Mouse (Mus musculus) ES-E14 (cell line): ENCODE results near the gene Tpk1. TPM values are rescaled to one million over a fixed set of nuclear protein-coding genes. Genes with fewer than 3 reads are reported as not detected.

Experiments
- DNase-seq: peaks from one replicate; pipeline ENCODE4 v3.0.0-alpha.2; 2013; ENCODE audit warnings: low read depth, low spot score
- H3K27ac ChIP-seq: 2 replicates; pipeline ENCODE4 v1.5.1; 2012; ENCODE audit warnings: low read depth, mild to moderate bottlenecking, low read length, moderate library complexity, mixed read lengths; ENCODE audit not compliant: poor library complexity, insufficient read depth, severe bottlenecking
- H3K36me3 ChIP-seq: 2 replicates; pipeline ENCODE4 v1.6.1; 2012; ENCODE audit warnings: mild to moderate bottlenecking, low read length, moderate library complexity, mixed read lengths; ENCODE audit not compliant: control insufficient read depth, poor library complexity, insufficient read depth, severe bottlenecking
- H3K4me1 ChIP-seq, 2 experiments: fragments of 150-350 bp in 1 of 2; sonication (generic) in 1 of 2; 2 replicates each; pipeline ENCODE4 v1.6.1; 2012; ENCODE audit warnings: low read length in 2 of 2, mild to moderate bottlenecking in 1 of 2, mixed read lengths in 1 of 2; ENCODE audit not compliant: control insufficient read depth in 2 of 2, insufficient read depth in 2 of 2, poor library complexity in 1 of 2
- H3K4me3 ChIP-seq, 2 experiments: fragments of 150-350 bp in 1 of 2; sonication (generic) in 1 of 2; 2 replicates each; pipeline ENCODE4 v1.5.1; 2012; ENCODE audit warnings: low read length in 2 of 2, low read depth in 1 of 2, mild to moderate bottlenecking in 1 of 2, mixed read lengths in 1 of 2; ENCODE audit not compliant: insufficient read depth in 1 of 2, poor library complexity in 1 of 2, severe bottlenecking in 1 of 2
- H3K9ac ChIP-seq: 2 replicates; pipeline ENCODE4 v1.6.1; 2012; ENCODE audit warnings: low read depth, mild to moderate bottlenecking, low read length, mixed read lengths; ENCODE audit not compliant: poor library complexity, insufficient read depth, severe bottlenecking
- H3K9me3 ChIP-seq: fragments of 150-350 bp; sonication (generic); 2 replicates; pipeline ENCODE4 v1.6.1; 2012; ENCODE audit warnings: low read depth, mild to moderate bottlenecking, low read length; ENCODE audit not compliant: control insufficient read depth, insufficient read depth
- CHD2 ChIP-seq: IDR thresholded peaks from 2 replicates; pipeline ENCODE4 v1.6.1; 2014; ENCODE audit warnings: mild to moderate bottlenecking, low read depth, low read length, inconsistent platforms
- HCFC1 ChIP-seq: IDR thresholded peaks from 2 replicates; pipeline ENCODE4 v1.6.1; 2012; ENCODE audit warnings: low read length, inconsistent platforms, borderline replicate concordance; ENCODE audit not compliant: insufficient read depth
- MAFK ChIP-seq: IDR thresholded peaks from 2 replicates; pipeline ENCODE4 v1.6.1; 2014; ENCODE audit warnings: mild to moderate bottlenecking, low read depth, low read length, inconsistent platforms; ENCODE audit not compliant: insufficient read depth
- ZC3H11A ChIP-seq: IDR thresholded peaks from 2 replicates; pipeline ENCODE4 v1.6.1; 2012; ENCODE audit warnings: low read depth, mild to moderate bottlenecking, inconsistent platforms, low read length, borderline replicate concordance
- ZNF384 ChIP-seq: IDR thresholded peaks from 2 replicates; pipeline ENCODE4 v1.6.1; 2012; ENCODE audit warnings: low read depth, low read length, inconsistent platforms
- in situ Hi-C, 2 experiments: fragments of 600-800 bp; cut with MboI; formaldehyde crosslinking; loops; one replicate each; pipeline ENCODE4 v1.15.1; 2025; ENCODE audit warnings: low sequenced_read_pairs in 2 of 2, inconsistent platforms in 1 of 2; ENCODE audit not compliant: unreplicated experiment in 2 of 2
- total RNA-seq: library from RNA; depleted of rRNA; stranded (reverse); fragments of 300-350 nt; gene quantifications from 2 replicates; pipeline ENCODE4 v1.2.3, GENCODE M21; 2012

Gene Tpk1
- total RNA-seq, 1 experiment: 13.3 TPM

DNA sequence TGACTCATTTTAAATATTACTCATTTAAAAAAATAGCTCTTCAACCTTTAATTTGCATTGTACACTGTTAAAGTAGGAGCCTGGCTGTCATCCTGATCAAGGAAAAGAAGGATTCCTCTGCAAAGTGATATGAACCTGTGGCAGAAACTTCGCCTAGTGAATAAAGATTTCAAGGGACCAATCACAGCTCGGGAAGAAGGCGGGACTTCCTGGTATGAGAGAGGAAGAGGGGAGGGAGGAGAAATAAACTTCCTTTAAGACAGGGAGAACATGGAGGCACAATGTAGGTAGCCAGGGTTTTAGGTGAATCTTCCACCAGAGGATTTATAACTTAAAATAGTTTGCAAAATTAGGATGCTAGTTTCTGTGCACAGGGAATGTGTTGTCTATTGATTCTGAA lies 223.9 kb downstream of the Tpk1 start:
- Histone ChIP-seq H3K9ac (no peak overlapping the region), H3K9me3 (no peaks in the 10 kb centered on the region), H3K4me1 (no peaks in the 10 kb centered on the region), H3K4me3 (no peak overlapping the region), H3K36me3 (no peaks in the 10 kb centered on the region), H3K27ac (no peak overlapping the region)
- no peak for DNase-seq
- in situ Hi-C loops: no loop called here
- TF ChIP-seq HCFC1 (no peak), ZNF384 (no peak), MAFK (no peak), ZC3H11A (no peak), CHD2 (no peak)

DNA sequence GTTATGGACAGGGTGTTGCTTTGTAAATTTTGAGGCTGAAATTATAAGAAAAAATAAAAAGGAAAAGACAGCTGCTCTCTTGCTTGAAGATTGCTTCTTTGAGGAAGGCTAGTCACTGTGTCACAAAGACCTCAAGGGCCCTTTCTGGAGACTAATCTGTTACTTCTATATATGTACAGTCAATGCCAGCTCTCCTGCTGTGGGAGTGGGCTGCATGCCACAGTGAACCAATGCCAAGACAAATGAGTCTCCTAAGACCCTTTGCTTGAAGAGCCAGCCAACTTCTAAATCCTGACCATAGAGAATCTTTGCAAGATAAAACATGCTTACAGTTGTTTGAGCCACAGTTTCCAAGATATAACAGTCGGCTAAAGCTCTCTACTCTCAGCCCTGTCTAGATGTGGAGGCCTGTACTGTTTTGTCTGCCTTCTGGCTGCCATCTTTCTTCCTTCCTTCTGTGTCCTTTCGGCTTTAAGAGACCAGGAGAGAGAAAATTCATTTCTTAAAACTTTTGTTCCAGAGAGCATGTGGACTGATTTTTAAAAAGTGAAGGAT lies 230.0 kb downstream of the Tpk1 start:
- Histone ChIP-seq H3K36me3 (no peaks in the 10 kb centered on the region), H3K9me3 (no peaks in the 10 kb centered on the region), H3K4me3 (no peak overlapping the region), H3K27ac (no peak overlapping the region), H3K4me1 (no peaks in the 10 kb centered on the region), H3K9ac (no peak overlapping the region)
- in situ Hi-C loops: no loop called here
- TF ChIP-seq HCFC1 (no peak), MAFK (no peak), CHD2 (no peak), ZNF384 (no peak), ZC3H11A (no peak)
- no peak for DNase-seq

DNA sequence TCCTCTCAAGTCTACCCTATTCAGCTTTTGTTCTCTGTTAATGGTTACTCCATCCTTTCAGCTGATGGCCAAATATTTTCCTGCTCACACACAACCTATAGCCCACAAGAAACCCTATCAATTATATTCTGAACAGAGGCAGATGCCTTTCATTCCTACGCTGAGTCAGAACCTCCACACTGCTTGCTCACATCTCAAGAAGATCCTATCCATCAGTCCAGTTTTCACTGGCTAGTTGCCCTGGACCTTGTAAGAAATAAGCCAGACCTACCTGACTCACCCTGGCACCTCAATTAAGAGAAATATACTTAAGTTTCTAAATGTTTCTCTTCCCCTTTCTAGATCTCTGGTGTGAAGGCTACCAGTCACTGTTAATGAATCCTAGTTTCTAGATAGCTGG lies 231.7 kb downstream of the Tpk1 start:
- no peaks in the 10 kb centered on the region for H3K9me3 ChIP-seq
- H3K36me3 ChIP-seq: no peaks in the 10 kb centered on the region
- no peaks in the 10 kb centered on the region for H3K4me1 ChIP-seq
- no peak overlapping the region for H3K27ac ChIP-seq
- in situ Hi-C loops: no loop called here
- TF ChIP-seq ZNF384 (no peak), MAFK (no peak)
- H3K4me3 ChIP-seq: no peak overlapping the region
- no peak overlapping the region for H3K9ac ChIP-seq
- no peak for DNase-seq

DNA sequence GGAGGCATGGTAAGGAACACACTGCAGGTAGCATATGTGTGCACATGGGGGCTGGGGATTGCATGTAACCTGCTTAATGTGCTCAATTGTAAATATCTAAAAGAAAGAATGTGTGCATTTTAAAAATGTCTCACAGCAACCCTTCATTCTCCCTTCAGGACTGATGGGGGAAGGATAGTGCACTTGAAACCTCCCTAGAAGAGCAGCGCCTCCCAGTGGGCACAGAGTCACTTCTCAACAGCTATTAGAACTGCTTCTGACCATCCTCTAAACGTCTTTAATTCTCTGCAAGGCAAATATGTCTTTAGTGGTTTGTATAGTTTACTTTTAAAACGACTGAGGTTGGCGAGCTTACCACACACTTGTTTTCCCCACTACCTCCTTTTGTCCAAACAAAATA lies 241.1 kb downstream of the Tpk1 start:
- Histone ChIP-seq H3K4me1 (no peaks in the 10 kb centered on the region), H3K9ac (no peak overlapping the region), H3K4me3 (no peak overlapping the region), H3K27ac (no peak overlapping the region), H3K9me3 (no peaks in the 10 kb centered on the region), H3K36me3 (no peaks in the 10 kb centered on the region)
- TF ChIP-seq MAFK (no peak), ZNF384 (no peak), CHD2 (no peak), HCFC1 (no peak), ZC3H11A (no peak)
- DNase-seq: no peak
- in situ Hi-C loops: no loop called here

DNA sequence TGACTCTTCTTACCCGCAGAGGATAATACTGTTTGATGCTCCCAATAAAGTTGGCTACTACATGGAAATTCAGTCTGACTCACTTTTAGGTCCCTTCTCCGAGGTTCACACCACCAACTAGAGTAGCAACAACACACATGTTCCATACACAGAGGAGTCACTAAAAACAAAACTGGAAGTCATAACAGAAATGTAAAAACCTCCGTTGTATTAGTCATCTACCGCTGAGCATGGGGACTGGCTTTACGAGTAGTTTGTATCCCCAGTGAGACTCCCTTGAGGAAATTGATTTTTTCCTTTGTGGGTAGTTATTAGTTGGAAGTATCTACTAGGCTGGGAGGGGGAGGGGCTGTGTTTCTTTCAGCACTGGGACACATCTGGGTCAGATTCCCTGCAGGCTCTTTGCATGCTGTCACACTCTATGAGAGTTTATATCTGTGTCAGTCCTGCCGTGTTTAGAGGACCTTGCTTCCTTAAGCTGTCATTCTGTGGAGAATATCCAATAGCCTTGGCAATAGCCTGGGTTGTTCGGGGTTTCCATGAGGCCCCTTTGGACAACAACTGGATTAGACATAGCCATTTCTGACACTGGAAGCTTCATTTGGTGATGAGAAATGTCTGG lies 245.6 kb downstream of the Tpk1 start:
- TF ChIP-seq ZNF384 (no peak), ZC3H11A (no peak), MAFK (no peak), HCFC1 (no peak), CHD2 (no peak)
- DNase-seq: no peak
- Histone ChIP-seq H3K9ac (no peak overlapping the region), H3K4me3 (no peak overlapping the region), H3K27ac (no peak overlapping the region), H3K9me3 (no peaks in the 10 kb centered on the region), H3K36me3 (no peaks in the 10 kb centered on the region), H3K4me1 (no peaks in the 10 kb centered on the region)
- in situ Hi-C loops: no loop called here
